Mouse (Mus musculus) T-cell, adult 2 months (primary cell): Measurements from ENCODE around the gene Bcl2l14.

Experiments
- DNase-seq: peaks from one replicate; pipeline ENCODE4 v3.0.0; 2022; ENCODE audit warnings: low spot score

The Bcl2l14 gene

GRCm38 (mm10) chr6:134396018-134396417 is at the start of gene Bcl2l14:
Gene Bcl2l14 (plus strand): TSS chr6:134396318.
- no peak for DNase-seq

- DNase-seq: no peak
These were observed 47.5 kb upstream of the Bcl2l14 start for GRCm38 (mm10) chr6:134348526-134349067.

GRCm38 (mm10) chr6:134352881-134353280 is 43.2 kb upstream of the Bcl2l14 start:
- no peak for DNase-seq

- no peak for DNase-seq
These were observed 42.4 kb upstream of the Bcl2l14 start for GRCm38 (mm10) chr6:134353751-134354150.

GRCm38 (mm10) chr6:134357570-134357969 is 38.5 kb upstream of the Bcl2l14 start:
- no peak for DNase-seq

GRCm38 (mm10) chr6:134360079-134360478 is 36.0 kb upstream of the Bcl2l14 start:
- DNase-seq: peak; percentile 11

GRCm38 (mm10) chr6:134364644-134365043 is 31.5 kb upstream of the Bcl2l14 start:
- DNase-seq: peak; percentile 27

GRCm38 (mm10) chr6:134365952-134366351 is 30.2 kb upstream of the Bcl2l14 start:
- no peak for DNase-seq

GRCm38 (mm10) chr6:134366366-134367351 is 29.5 kb upstream of the Bcl2l14 start:
- DNase-seq: peak; percentile 10

- no peak for DNase-seq
These were observed 28.5 kb upstream of the Bcl2l14 start for GRCm38 (mm10) chr6:134367366-134368281.

- DNase-seq: no peak
These were observed 23.2 kb upstream of the Bcl2l14 start for GRCm38 (mm10) chr6:134372946-134373345.

- no peak for DNase-seq
These were observed 18.9 kb upstream of the Bcl2l14 start for GRCm38 (mm10) chr6:134377201-134377600.

GRCm38 (mm10) chr6:134377856-134378255 is 18.3 kb upstream of the Bcl2l14 start:
- DNase-seq: no peak

GRCm38 (mm10) chr6:134381462-134381861 is 14.7 kb upstream of the Bcl2l14 start:
- no peak for DNase-seq

GRCm38 (mm10) chr6:134385931-134386330 is 10.2 kb upstream of the Bcl2l14 start:
- DNase-seq: no peak

GRCm38 (mm10) chr6:134387396-134387795 is 8.7 kb upstream of the Bcl2l14 start:
- DNase-seq: no peak

- no peak for DNase-seq
These were observed 7.6 kb upstream of the Bcl2l14 start for GRCm38 (mm10) chr6:134388424-134389110.

- DNase-seq: peak; percentile 64
These were observed 6.7 kb upstream of the Bcl2l14 start for GRCm38 (mm10) chr6:134389248-134389891.

GRCm38 (mm10) chr6:134389917-134390316 is 6.2 kb upstream of the Bcl2l14 start:
- no peak for DNase-seq

- no peak for DNase-seq
These were observed 5.3 kb upstream of the Bcl2l14 start for GRCm38 (mm10) chr6:134390837-134391236.
